Mouse (Mus musculus) kidney, adult 2 months (tissue): Measurements from ENCODE around the gene AI854703. TPM values are rescaled to one million over a fixed set of nuclear protein-coding genes. Genes with fewer than 3 reads are reported as not detected.

Source experiments
- DNase-seq: peaks from one replicate; pipeline ENCODE4 v3.0.0; 2021
- H3K27ac ChIP-seq: fragments of 200-500 bp; 2 replicates; pipeline ENCODE4 v1.5.1; 2012; ENCODE audit warnings: low read depth, low read length, control low read depth, inconsistent platforms; ENCODE audit not compliant: insufficient read depth
- H3K27me3 ChIP-seq: fragments of 200-500 bp; replicated peaks from 2 replicates; pipeline ENCODE4 v1.6.1; 2012; ENCODE audit warnings: mild to moderate bottlenecking, moderate library complexity, low read length, inconsistent platforms; ENCODE audit not compliant: control insufficient read depth, insufficient read depth
- H3K36me3 ChIP-seq: fragments of 200-500 bp; 2 replicates; pipeline ENCODE4 v1.6.1; 2012; ENCODE audit warnings: mild to moderate bottlenecking, moderate library complexity, low read length, inconsistent platforms; ENCODE audit not compliant: control insufficient read depth, insufficient read depth
- H3K4me1 ChIP-seq: fragments of 200-500 bp; 2 replicates; pipeline ENCODE4 v1.6.1; 2011; ENCODE audit warnings: low read length; ENCODE audit not compliant: control insufficient read depth, insufficient read depth
- H3K4me3 ChIP-seq: fragments of 200-500 bp; 2 replicates; pipeline ENCODE4 v1.5.1; 2011; ENCODE audit warnings: mild to moderate bottlenecking, low read depth, low read length, control low read depth; ENCODE audit not compliant: insufficient read depth
- CTCF ChIP-seq: fragments of 200-500 bp; conservative IDR thresholded peaks from 2 replicates; pipeline ENCODE4 v1.5.1; 2011; ENCODE audit warnings: low read depth, mild to moderate bottlenecking, control low read depth, low read length, moderate library complexity, mixed read lengths; ENCODE audit not compliant: insufficient read depth, insufficient read length
- POLR2A ChIP-seq: fragments of 200-500 bp; IDR thresholded peaks from one replicate; pipeline ENCODE4 v1.6.1; 2011; ENCODE audit warnings: low read depth, low read length, control low read depth
- WGBS: fragments of 180-500 bp; shearing (Covaris S2); methylation state at CpG from one replicate; pipeline ENCODE4 v1.1.7; 2018; 5-methylcytosine and 5-hydroxymethylcytosine counted together
- polyA plus RNA-seq: library from polyadenylated mRNA; depleted of rRNA; stranded (reverse); fragments of >200 nt; gene quantifications from 2 replicates; pipeline ENCODE4 v1.2.3, GENCODE M21; 2012

The AI854703 gene
- polyA plus RNA-seq, 1 experiment, result 30.9 TPM

DNA sequence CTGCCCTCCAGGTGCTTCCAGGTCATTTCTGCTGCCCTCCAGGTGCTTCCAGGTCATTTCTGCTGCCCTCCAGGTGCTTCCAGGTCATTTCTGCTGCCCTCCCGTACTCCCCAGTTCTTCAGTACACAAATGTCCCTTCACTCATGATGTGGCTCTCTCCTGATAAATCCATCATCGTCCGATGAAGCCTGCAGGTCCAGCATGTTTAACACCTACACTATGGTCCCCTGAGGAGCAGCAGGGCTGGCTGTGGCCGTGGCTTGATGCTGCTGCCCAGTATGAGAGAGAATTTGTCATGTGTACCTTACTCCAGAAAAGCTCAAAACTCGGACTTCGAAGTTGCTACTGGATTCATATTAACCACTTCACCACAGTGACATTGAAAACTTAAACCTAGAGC lies 14.8 kb downstream of the AI854703 start:
- WGBS, result 65% methylated on average over 6 of the region's 6 CpGs
- TF ChIP-seq CTCF (no peak), POLR2A (no peak)
- no peaks in the 10 kb centered on the region for H3K27me3 ChIP-seq

DNA sequence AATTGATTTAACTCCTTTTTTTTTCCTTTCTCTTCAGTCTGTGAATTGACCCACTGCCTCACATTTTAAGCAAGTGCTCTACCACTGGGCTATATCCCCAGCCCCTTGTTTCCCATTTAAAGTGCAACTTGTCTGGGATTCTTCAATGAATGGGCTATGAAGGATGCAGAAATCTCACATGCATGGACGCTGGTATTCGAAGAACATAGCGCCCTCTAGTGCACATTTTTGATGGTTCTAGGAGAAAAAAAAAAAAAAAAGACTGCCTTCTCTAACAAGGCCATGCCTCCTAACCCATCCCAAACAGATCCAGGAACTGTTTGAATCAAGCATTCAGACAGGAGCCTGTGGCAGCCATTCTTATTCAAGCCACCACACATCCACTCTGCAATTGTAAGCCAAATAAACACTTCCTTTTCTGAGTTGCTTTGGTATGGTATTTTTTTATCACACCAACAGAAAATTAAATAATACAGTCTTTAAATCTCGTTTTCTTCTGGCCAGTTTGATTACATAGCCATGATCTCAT lies 16.3 kb downstream of the AI854703 start:
- TF ChIP-seq POLR2A (no peak), CTCF (peak; percentile 30)
- WGBS, result 23% methylated on average over 4 of the region's 4 CpGs
- peaks cover 9% of the 10 kb centered on the region for H3K4me1 ChIP-seq
- H3K27ac ChIP-seq, result no peak overlapping the region
- H3K27me3 ChIP-seq, result no peaks in the 10 kb centered on the region
- DNase-seq, result peak; percentile 74
- H3K4me3 ChIP-seq, result no peak overlapping the region
- H3K36me3 ChIP-seq, result no peaks in the 10 kb centered on the region

More for the DNA sequence above, 14.8 kb downstream of the AI854703 start:
- Histone ChIP-seq H3K27ac (no peak overlapping the region), H3K36me3 (no peaks in the 10 kb centered on the region), H3K4me1 (peaks cover 3% of the 10 kb centered on the region; the same call in 1 of the 2 replicates), H3K4me3 (no peak overlapping the region)
- DNase-seq, result no peak

- Histone ChIP-seq H3K27me3 (no peaks in the 10 kb centered on the region), H3K36me3 (no peaks in the 10 kb centered on the region; the same call in 1 of the 2 replicates), H3K4me1 (peaks cover 10% of the 10 kb centered on the region), H3K4me3 (no peak overlapping the region), H3K27ac (peak overlapping the region; percentile 7; the same call in 1 of the 2 replicates)
- peak; percentile 87 for DNase-seq
- TF ChIP-seq CTCF, result peak; percentile 94
- TF ChIP-seq POLR2A, result no peak
- 6% methylated on average over 12 of the region's 12 CpGs for WGBS
Observed at GRCm38 (mm10) chr6:48645660-48646308, 19.2 kb downstream of the AI854703 start.

DNA sequence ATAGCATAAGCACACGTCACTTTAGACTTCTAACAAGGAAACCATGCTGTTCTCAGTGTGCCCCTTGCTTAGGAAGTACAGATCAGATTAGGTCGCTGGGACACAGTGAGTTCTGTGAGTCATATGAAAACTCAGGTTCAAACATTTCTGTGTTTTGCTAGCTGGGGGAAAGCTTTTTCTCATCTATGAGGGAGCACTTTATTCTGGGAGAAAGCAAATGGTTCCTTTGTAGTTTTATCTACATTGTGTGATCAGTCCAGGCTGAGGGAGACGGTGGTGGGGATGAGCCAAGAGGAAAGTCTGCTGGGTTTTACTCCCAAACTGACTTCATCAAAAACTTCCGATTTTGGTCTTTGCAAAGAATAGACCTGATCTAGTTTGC lies 19.7 kb downstream of the AI854703 start:
- TF ChIP-seq CTCF (no peak), POLR2A (no peak)
- DNase-seq, result no peak
- H3K4me1 ChIP-seq, result peaks cover 10% of the 10 kb centered on the region
- no peak overlapping the region for H3K4me3 ChIP-seq
- 83% methylated on average over 4 of the region's 4 CpGs for WGBS
- H3K27me3 ChIP-seq, result no peaks in the 10 kb centered on the region
- H3K27ac ChIP-seq, result no peak overlapping the region
- H3K36me3 ChIP-seq, result no peaks in the 10 kb centered on the region; the same call in 1 of the 2 replicates

- 15% methylated on average over 3 of the region's 3 CpGs for WGBS
- Histone ChIP-seq H3K27me3 (no peaks in the 10 kb centered on the region), H3K4me1 (peaks cover 10% of the 10 kb centered on the region), H3K4me3 (peak within 1 kb of the TSS; percentile 44; the same call in 1 of the 2 replicates), H3K27ac (peak within 1 kb of the TSS; percentile 58), H3K36me3 (no peaks in the 10 kb centered on the region; the same call in 1 of the 2 replicates)
- peak; percentile 74 for TF ChIP-seq CTCF
- TF ChIP-seq POLR2A, result no peak
- peak; percentile 89 for DNase-seq
Observed at GRCm38 (mm10) chr6:48646995-48647394, 20.4 kb downstream of the AI854703 start, which contains the start of gene Gimap8. Gimap8 (plus strand) TSS chr6:48647234.

GRCm38 (mm10) chr6:48647611-48648010 lies 21.0 kb downstream of the AI854703 start:
- no peaks in the 10 kb centered on the region for H3K27me3 ChIP-seq
- no peaks in the 10 kb centered on the region; the same call in 1 of the 2 replicates for H3K36me3 ChIP-seq
- DNase-seq, result peak; percentile 48
- peaks cover 10% of the 10 kb centered on the region for H3K4me1 ChIP-seq
- WGBS, result 59% methylated on average over 2 of the region's 2 CpGs
- H3K27ac ChIP-seq, result peak overlapping the region; percentile 58
- peak overlapping the region; percentile 44; the same call in 1 of the 2 replicates for H3K4me3 ChIP-seq
- TF ChIP-seq POLR2A, result no peak
- TF ChIP-seq CTCF, result no peak

- TF ChIP-seq CTCF (no peak), POLR2A (no peak)
- no peak overlapping the region for H3K27ac ChIP-seq
- DNase-seq, result peak; percentile 80
- no peaks in the 10 kb centered on the region; the same call in 1 of the 2 replicates for H3K36me3 ChIP-seq
- no peaks in the 10 kb centered on the region for H3K27me3 ChIP-seq
- no peak overlapping the region for H3K4me3 ChIP-seq
- WGBS, result 77% methylated on average over 4 of the region's 4 CpGs
- H3K4me1 ChIP-seq, result peaks cover 10% of the 10 kb centered on the region
Observed at GRCm38 (mm10) chr6:48648779-48649178, 22.2 kb downstream of the AI854703 start.
